9 mouse cellular contexts compared by ENCODE assay signal in genomic region chr6:14409772-14410171, GRCm38 (mm10).
A peak's percentile ranks its signal among the peaks of the same experiment; 100 is the strongest.
DNase-seq lines count a peak whose midpoint lies in the region; ATAC-seq and TF ChIP-seq lines count a peak whose summit lies in the region.
"Had no signal": no experiment of that assay in that cellular context is flagged by ENCODE, and none has a peak within 500 bp of the region (broad histone marks: within the 10 kb centered on the region; RNA-seq: fewer than 3 reads in every experiment).

No protein-coding gene starts in this region.

- no peaks in the 10 kb centered on the region for H3K36me3 ChIP-seq in midbrain, embryonic 11.5 days (ENCODE audit: control insufficient read depth, insufficient read depth, low read length)
- no peaks in the 10 kb centered on the region for H3K36me3 ChIP-seq in midbrain, embryonic 15.5 days (replicated peaks)
- H3K36me3 ChIP-seq in liver, embryonic 11.5 days (ENCODE audit: control insufficient read depth, insufficient read depth, low read length) = no peaks in the 10 kb centered on the region

- H3K9ac ChIP-seq in midbrain, embryonic 11.5 days (ENCODE audit: low read length) = no peak overlapping the region
- H3K9ac ChIP-seq in midbrain, embryonic 15.5 days = no peak overlapping the region
- no peak overlapping the region for H3K9ac ChIP-seq in liver, embryonic 11.5 days (ENCODE audit: low read depth, low read length)

- no peak overlapping the region for H3K27ac ChIP-seq in midbrain, embryonic 11.5 days (ENCODE audit: low read depth, low read length)
- H3K27ac ChIP-seq in midbrain, embryonic 15.5 days = no peak overlapping the region
- H3K27ac ChIP-seq in layer of hippocampus, adult 2 months = no peak overlapping the region
- H3K27ac ChIP-seq in liver, embryonic 11.5 days (ENCODE audit: low read depth, low read length) = no peak overlapping the region

- H3K4me1 ChIP-seq in midbrain, embryonic 11.5 days (ENCODE audit: control insufficient read depth, insufficient read depth, low read length) = no peaks in the 10 kb centered on the region
- no peaks in the 10 kb centered on the region for H3K4me1 ChIP-seq in midbrain, embryonic 15.5 days
- H3K4me1 ChIP-seq in liver, embryonic 11.5 days (replicated peaks; ENCODE audit: control insufficient read depth, insufficient read depth, low read length) = no peaks in the 10 kb centered on the region

- no peaks in the 10 kb centered on the region for H3K9me3 ChIP-seq in midbrain, embryonic 11.5 days (ENCODE audit: control insufficient read depth, low read length)
- no peaks in the 10 kb centered on the region for H3K9me3 ChIP-seq in midbrain, embryonic 15.5 days
- H3K9me3 ChIP-seq in liver, embryonic 11.5 days (ENCODE audit: control insufficient read depth, low read length) = no peaks in the 10 kb centered on the region

- no peak overlapping the region for H3K4me2 ChIP-seq in midbrain, embryonic 11.5 days
- H3K4me2 ChIP-seq in midbrain, embryonic 15.5 days = no peak overlapping the region
- no peak overlapping the region for H3K4me2 ChIP-seq in liver, embryonic 11.5 days

- WGBS in midbrain, embryonic 11.5 days = 53% methylated on average over 4 of the region's 4 CpGs
- WGBS in midbrain, embryonic 15.5 days = 27% methylated on average over 4 of the region's 4 CpGs
- WGBS in liver, embryonic 11.5 days = 54% methylated on average over 4 of the region's 4 CpGs

- H3K4me3 ChIP-seq in midbrain, embryonic 11.5 days (ENCODE audit: low read depth, low read length) = no peak overlapping the region
- no peak overlapping the region for H3K4me3 ChIP-seq in midbrain, embryonic 15.5 days
- H3K4me3 ChIP-seq in layer of hippocampus, adult 2 months = no peak overlapping the region
- no peak overlapping the region for H3K4me3 ChIP-seq in liver, embryonic 11.5 days (ENCODE audit: low read depth, low read length)

- no peak for DNase-seq in midbrain, embryonic 11.5 days (ENCODE audit: low spot score, missing footprints)
- DNase-seq in cerebellum, postnatal 36 days = peak; percentile 55 to 57
- DNase-seq in layer of hippocampus, adult 2 months (ENCODE audit: low spot score in 2 of 2) = peak; percentile 20 to 78
- DNase-seq in retina, postnatal 1 day = peak; percentile 4
- DNase-seq in liver, embryonic 11.5 days (ENCODE audit: low spot score) = no peak
- no peak for DNase-seq in adrenal gland, adult 8-10 months

- ATAC-seq in midbrain, embryonic 11.5 days (ENCODE audit: low FRiP score) = peak; percentile 55
- ATAC-seq in midbrain, embryonic 15.5 days (replicated peaks) = no peak
- ATAC-seq in liver, embryonic 11.5 days (replicated peaks; ENCODE audit: low FRiP score) = no peak
- no peak for ATAC-seq in monocyte, adult 5-6 weeks (replicated peaks; ENCODE audit: insufficient number of reproducible peaks, low FRiP score, low TSS enrichment, poor library complexity, severe bottlenecking)
- ATAC-seq: Patski had no signal

- TF ChIP-seq CTCF in layer of hippocampus, adult 2 months (conservative IDR thresholded peaks at IDR 0.05) = no peak

- H3K27me3 ChIP-seq in midbrain, embryonic 11.5 days (ENCODE audit: control insufficient read depth, insufficient read depth, low read length) = no peaks in the 10 kb centered on the region
- H3K27me3 ChIP-seq in midbrain, embryonic 15.5 days (replicated peaks) = no peaks in the 10 kb centered on the region
- H3K27me3 ChIP-seq in liver, embryonic 11.5 days (replicated peaks; ENCODE audit: control insufficient read depth, insufficient read depth, low read length) = no peaks in the 10 kb centered on the region
- H3K27me3 ChIP-seq: Patski had no signal

Comparison
In these comparisons a context has a peak if more than half of its experiments do, and no peak if none do; other contexts are left out.
1. DNase-seq: peak in cerebellum, postnatal 36 days (2 of 2), layer of hippocampus, adult 2 months (2 of 2) and retina, postnatal 1 day (single experiment); none in midbrain, embryonic 11.5 days (single experiment), liver, embryonic 11.5 days (single experiment) and adrenal gland, adult 8-10 months (single experiment).